Mouse (Mus musculus) megakaryocyte, embryonic 14.5 days (primary cell): ENCODE results near the gene Gle1. TPM values are rescaled to one million over a fixed set of nuclear protein-coding genes. Genes with fewer than 3 reads are reported as not detected.

ENCODE experiments used
- H3K27me3 ChIP-seq: replicated peaks from 2 replicates; pipeline ENCODE3; 2012; ENCODE audit warnings: inconsistent platforms
- H3K36me3 ChIP-seq: replicated peaks from 2 replicates; pipeline ENCODE3; 2012; ENCODE audit warnings: low read length, inconsistent platforms, mixed read lengths
- H3K4me1 ChIP-seq: 2 replicates; pipeline ENCODE4 v1.6.1; 2012; ENCODE audit warnings: inconsistent platforms
- H3K4me3 ChIP-seq: replicated peaks from 2 replicates; pipeline ENCODE3; 2012; ENCODE audit warnings: moderate library complexity, mild to moderate bottlenecking, inconsistent platforms
- H3K9me3 ChIP-seq: 2 replicates; pipeline ENCODE4 v1.6.1; 2012; ENCODE audit warnings: inconsistent platforms
- FLI1 ChIP-seq: IDR thresholded peaks from 2 replicates; pipeline ENCODE4 v1.6.1; 2012; ENCODE audit warnings: low read length, inconsistent platforms, mixed read lengths
- GATA1 ChIP-seq: IDR thresholded peaks from 3 replicates; pipeline ENCODE4 v1.6.1; 2012; ENCODE audit warnings: mixed read lengths, low read length, inconsistent platforms, borderline replicate concordance
- polyA plus RNA-seq: library from polyadenylated mRNA; stranded (reverse); fragments of >175 nt; gene quantifications from 2 replicates; pipeline ENCODE4 v1.2.3, GENCODE M21; 2012; ENCODE audit warnings: low replicate concordance; ENCODE audit not compliant: insufficient read depth

Gle1 gene
- polyA plus RNA-seq, 1 experiment: 30.4 TPM

GRCm38 (mm10) chr2:29964354-29965249 lies 29.4 kb downstream of the Gle1 start:
- TF ChIP-seq GATA1 (no peak), FLI1 (no peak)
- H3K4me3 ChIP-seq: peak overlapping the region; percentile 95
- H3K4me1 ChIP-seq: peaks cover 39% of the 10 kb centered on the region
- H3K36me3 ChIP-seq: peaks cover 24% of the 10 kb centered on the region
- no peaks in the 10 kb centered on the region for H3K9me3 ChIP-seq
- no peaks in the 10 kb centered on the region for H3K27me3 ChIP-seq

GRCm38 (mm10) chr2:29965250-29965843 lies 30.1 kb downstream of the Gle1 start, which contains the start of gene Sptan1:
Gene Sptan1 (plus strand): TSS chr2:29965560.
- peak within 1 kb of the TSS; percentile 95 for H3K4me3 ChIP-seq
- H3K4me1 ChIP-seq: peaks cover 39% of the 10 kb centered on the region
- TF ChIP-seq FLI1 (no peak), GATA1 (no peak)
- H3K27me3 ChIP-seq: no peaks in the 10 kb centered on the region
- H3K9me3 ChIP-seq: no peaks in the 10 kb centered on the region
- peaks cover 24% of the 10 kb centered on the region for H3K36me3 ChIP-seq

GRCm38 (mm10) chr2:29965906-29966305 lies 30.7 kb downstream of the Gle1 start:
- peak overlapping the region; percentile 95 for H3K4me3 ChIP-seq
- peaks cover 37% of the 10 kb centered on the region for H3K4me1 ChIP-seq
- no peak for TF ChIP-seq FLI1
- H3K27me3 ChIP-seq: no peaks in the 10 kb centered on the region
- peaks cover 26% of the 10 kb centered on the region for H3K36me3 ChIP-seq
- H3K9me3 ChIP-seq: no peaks in the 10 kb centered on the region

GRCm38 (mm10) chr2:29966826-29967225 lies 31.6 kb downstream of the Gle1 start:
- Histone ChIP-seq H3K9me3 (no peaks in the 10 kb centered on the region), H3K4me3 (no peak overlapping the region), H3K27me3 (no peaks in the 10 kb centered on the region), H3K36me3 (peaks cover 26% of the 10 kb centered on the region), H3K4me1 (peaks cover 38% of the 10 kb centered on the region)
- TF ChIP-seq GATA1: no peak
- TF ChIP-seq FLI1: no peak

GRCm38 (mm10) chr2:29967768-29968167 lies 32.5 kb downstream of the Gle1 start:
- H3K4me3 ChIP-seq: no peak overlapping the region
- no peaks in the 10 kb centered on the region for H3K27me3 ChIP-seq
- no peaks in the 10 kb centered on the region for H3K9me3 ChIP-seq
- peaks cover 26% of the 10 kb centered on the region for H3K36me3 ChIP-seq
- TF ChIP-seq GATA1 (no peak), FLI1 (no peak)
- H3K4me1 ChIP-seq: peaks cover 46% of the 10 kb centered on the region

GRCm38 (mm10) chr2:29968638-29969037 lies 33.4 kb downstream of the Gle1 start:
- no peaks in the 10 kb centered on the region for H3K9me3 ChIP-seq
- peaks cover 26% of the 10 kb centered on the region for H3K36me3 ChIP-seq
- H3K27me3 ChIP-seq: no peaks in the 10 kb centered on the region
- no peak overlapping the region for H3K4me3 ChIP-seq
- no peak for TF ChIP-seq GATA1
- no peak for TF ChIP-seq FLI1
- H3K4me1 ChIP-seq: peaks cover 44% of the 10 kb centered on the region

- H3K27me3 ChIP-seq: no peaks in the 10 kb centered on the region
- peaks cover 40% of the 10 kb centered on the region for H3K36me3 ChIP-seq
- no peaks in the 10 kb centered on the region for H3K9me3 ChIP-seq
- no peak for TF ChIP-seq GATA1
- no peak for TF ChIP-seq FLI1
- no peak overlapping the region for H3K4me3 ChIP-seq
- H3K4me1 ChIP-seq: peaks cover 56% of the 10 kb centered on the region
These were observed 36.8 kb downstream of the Gle1 start for GRCm38 (mm10) chr2:29971838-29972635.

- H3K4me3 ChIP-seq: no peak overlapping the region
- no peaks in the 10 kb centered on the region for H3K9me3 ChIP-seq
- TF ChIP-seq FLI1 (no peak), GATA1 (no peak)
- H3K36me3 ChIP-seq: peaks cover 39% of the 10 kb centered on the region
- H3K4me1 ChIP-seq: peaks cover 47% of the 10 kb centered on the region
- no peaks in the 10 kb centered on the region for H3K27me3 ChIP-seq
These were observed 38.3 kb downstream of the Gle1 start for GRCm38 (mm10) chr2:29973525-29973924.

GRCm38 (mm10) chr2:29977307-29977706 lies 42.1 kb downstream of the Gle1 start:
- Histone ChIP-seq H3K36me3 (peaks cover 55% of the 10 kb centered on the region), H3K9me3 (no peaks in the 10 kb centered on the region), H3K4me1 (peaks cover 37% of the 10 kb centered on the region), H3K27me3 (no peaks in the 10 kb centered on the region), H3K4me3 (no peak overlapping the region)
- no peak for TF ChIP-seq GATA1
- TF ChIP-seq FLI1: no peak

- Histone ChIP-seq H3K4me1 (peaks cover 5% of the 10 kb centered on the region), H3K27me3 (no peaks in the 10 kb centered on the region), H3K9me3 (no peaks in the 10 kb centered on the region), H3K4me3 (no peak overlapping the region), H3K36me3 (peaks cover 81% of the 10 kb centered on the region)
- TF ChIP-seq GATA1 (no peak), FLI1 (no peak)
These were observed 45.4 kb downstream of the Gle1 start for GRCm38 (mm10) chr2:29980661-29981060.
